Mouse (Mus musculus): Measurements from ENCODE around the gene Sparc. TPM values are rescaled to one million over a fixed set of nuclear protein-coding genes. Genes with fewer than 3 reads are reported as not detected.
A peak's percentile ranks its signal among the peaks of the same experiment; 100 is the strongest.

The Sparc gene
- polyA plus RNA-seq, 1 experiment from 2014 or later = 3,074 TPM

DNA sequence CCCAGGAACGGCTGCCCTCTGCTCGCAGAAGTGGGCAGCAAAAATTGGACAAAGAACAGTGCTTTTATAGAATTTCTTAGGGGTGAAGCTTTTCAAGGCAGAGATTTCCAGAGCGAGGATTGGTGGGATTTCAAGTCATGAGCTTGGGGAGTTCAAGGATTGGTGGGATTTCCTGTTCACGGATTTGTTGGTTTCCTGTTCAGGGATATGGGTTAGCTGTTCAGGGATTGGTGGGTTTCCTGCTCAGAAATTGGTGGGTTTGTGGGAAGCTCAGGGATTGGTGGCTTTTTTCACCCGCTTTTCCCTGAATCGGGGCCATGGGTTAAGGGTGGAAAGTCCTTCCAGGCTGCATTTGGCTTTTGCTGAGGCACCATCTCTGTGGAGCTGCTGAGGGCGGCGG is 35.4 kb downstream of the Sparc start:
- H3K4me2 ChIP-seq (replicated peaks) = no peak overlapping the region
- H3K27me3 ChIP-seq = no peaks in the 10 kb centered on the region; the same call in 1 of the 2 replicates
- ATAC-seq (ENCODE audit: insufficient number of reproducible peaks, low FRiP score, low TSS enrichment, low read depth) = no peak
- H3K9ac ChIP-seq = no peak overlapping the region
- WGBS = 66% methylated on average over 8 of the region's 8 CpGs
- H3K4me3 ChIP-seq (replicated peaks) = no peak overlapping the region
- no peaks in the 10 kb centered on the region for H3K36me3 ChIP-seq
- H3K27ac ChIP-seq (replicated peaks) = no peak overlapping the region
- no peaks in the 10 kb centered on the region for H3K9me3 ChIP-seq (replicated peaks)
- H3K4me1 ChIP-seq = peaks cover 16% of the 10 kb centered on the region

DNA sequence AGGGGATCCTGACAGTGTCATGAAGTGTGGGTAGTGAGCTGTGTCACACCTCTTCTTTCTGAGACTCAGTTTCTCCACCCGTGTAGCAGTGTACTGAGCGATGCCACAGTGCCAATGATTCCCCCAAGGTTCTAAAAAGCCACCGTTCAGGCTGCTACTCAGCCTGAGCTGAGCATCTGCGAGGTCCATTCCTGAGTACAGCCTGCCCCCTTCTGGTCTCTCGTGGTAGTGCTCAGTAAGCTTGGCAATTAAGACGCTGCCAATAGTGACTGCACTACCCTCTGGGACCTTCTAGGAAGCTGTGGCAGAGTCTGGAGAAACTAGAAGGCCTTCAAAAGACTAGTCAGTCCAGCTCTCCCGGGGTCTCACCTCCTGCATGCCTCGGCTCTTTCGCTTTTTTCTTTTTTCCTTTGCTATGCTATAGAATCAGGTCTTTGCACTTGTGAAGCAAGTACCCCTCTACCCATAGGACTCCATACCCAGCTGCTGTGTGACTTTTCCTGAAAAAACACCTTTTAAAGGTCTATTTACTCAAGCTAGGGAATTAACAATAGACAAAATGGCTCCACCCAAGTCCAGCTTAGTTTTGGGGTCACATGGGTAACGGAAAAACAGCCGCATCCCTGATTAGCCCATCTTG is 36.4 kb downstream of the Sparc start:
- no peaks in the 10 kb centered on the region for H3K9me3 ChIP-seq (replicated peaks)
- peaks cover 16% of the 10 kb centered on the region for H3K4me1 ChIP-seq
- ATAC-seq (ENCODE audit: insufficient number of reproducible peaks, low FRiP score, low TSS enrichment, low read depth) = peak; percentile 27
- no peak overlapping the region for H3K4me3 ChIP-seq (replicated peaks)
- H3K36me3 ChIP-seq = no peaks in the 10 kb centered on the region
- H3K27me3 ChIP-seq = no peaks in the 10 kb centered on the region; the same call in 1 of the 2 replicates
- H3K27ac ChIP-seq (replicated peaks) = no peak overlapping the region
- 9% methylated on average over 11 of the region's 11 CpGs for WGBS
- no peak overlapping the region for H3K9ac ChIP-seq
- H3K4me2 ChIP-seq (replicated peaks) = no peak overlapping the region

DNA sequence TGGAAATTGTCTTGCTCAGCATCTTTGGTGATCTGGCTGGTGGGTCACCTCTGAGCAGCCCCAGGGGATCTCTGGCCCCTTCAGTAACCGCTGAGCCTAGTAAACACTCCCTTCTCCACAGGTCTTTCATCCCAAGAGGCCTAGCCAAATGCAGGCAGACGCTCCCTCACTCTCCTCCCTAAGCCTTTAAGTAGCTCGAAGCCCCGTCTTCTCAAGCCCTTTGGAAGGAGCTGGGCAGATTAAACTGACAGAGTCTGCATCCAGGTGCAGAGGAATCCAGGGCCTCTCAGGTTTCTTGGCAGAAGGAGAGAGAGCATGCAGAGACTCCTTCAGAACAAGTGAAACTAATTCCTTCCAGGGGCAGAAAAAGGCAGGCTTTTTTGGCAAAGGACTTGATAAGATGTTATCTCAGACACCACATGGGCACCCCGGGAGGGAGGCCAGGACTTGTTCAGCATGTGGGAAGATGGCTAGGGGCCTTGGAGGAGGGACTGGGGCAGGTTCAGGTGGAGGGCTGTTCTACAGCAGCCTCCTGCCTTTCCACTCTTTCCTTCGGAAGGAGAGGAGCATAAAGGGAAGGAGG is 39.4 kb downstream of the Sparc start:
- H3K9me3 ChIP-seq (replicated peaks) = no peaks in the 10 kb centered on the region
- WGBS = 11% methylated on average over 6 of the region's 6 CpGs
- no peaks in the 10 kb centered on the region; the same call in 1 of the 2 replicates for H3K27me3 ChIP-seq
- peaks cover 29% of the 10 kb centered on the region for H3K4me1 ChIP-seq
- H3K36me3 ChIP-seq = no peaks in the 10 kb centered on the region
- H3K4me2 ChIP-seq (replicated peaks) = no peak overlapping the region
- ATAC-seq (ENCODE audit: insufficient number of reproducible peaks, low FRiP score, low TSS enrichment, low read depth) = peak; percentile 41; the same call in 1 of the 2 replicates
- H3K4me3 ChIP-seq (replicated peaks) = no peak overlapping the region
- no peak overlapping the region for H3K9ac ChIP-seq
- peak overlapping the region; percentile 71 for H3K27ac ChIP-seq (replicated peaks)

DNA sequence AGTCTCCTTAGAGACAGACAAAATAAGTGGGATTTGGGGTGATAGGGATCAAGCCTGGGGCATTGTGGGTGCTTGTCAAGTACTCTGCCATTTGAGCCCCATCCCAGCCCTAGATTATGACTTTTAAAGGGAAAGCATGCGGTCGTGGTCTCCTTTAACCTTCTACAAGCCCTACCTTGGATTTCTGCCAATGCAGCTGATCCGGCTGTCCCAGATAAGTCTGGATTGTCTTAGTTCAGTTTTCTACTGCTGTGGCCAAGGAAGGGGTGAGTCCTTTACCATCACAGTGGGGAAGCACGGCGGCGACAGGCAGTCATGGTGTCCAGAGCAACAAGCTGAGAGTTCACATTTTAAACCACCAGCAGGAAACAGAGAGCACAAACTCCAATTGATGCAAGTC is 42.1 kb downstream of the Sparc start:
- no peaks in the 10 kb centered on the region for H3K9me3 ChIP-seq (replicated peaks)
- no peaks in the 10 kb centered on the region for H3K27me3 ChIP-seq
- no peak overlapping the region for H3K4me3 ChIP-seq (replicated peaks)
- no peak overlapping the region for H3K9ac ChIP-seq
- no peak overlapping the region for H3K27ac ChIP-seq (replicated peaks)
- no peak for ATAC-seq (ENCODE audit: insufficient number of reproducible peaks, low FRiP score, low TSS enrichment, low read depth)
- H3K4me1 ChIP-seq = peaks cover 32% of the 10 kb centered on the region
- 28% methylated on average over 6 of the region's 6 CpGs for WGBS
- no peaks in the 10 kb centered on the region for H3K36me3 ChIP-seq
- H3K4me2 ChIP-seq (replicated peaks) = no peak overlapping the region

DNA sequence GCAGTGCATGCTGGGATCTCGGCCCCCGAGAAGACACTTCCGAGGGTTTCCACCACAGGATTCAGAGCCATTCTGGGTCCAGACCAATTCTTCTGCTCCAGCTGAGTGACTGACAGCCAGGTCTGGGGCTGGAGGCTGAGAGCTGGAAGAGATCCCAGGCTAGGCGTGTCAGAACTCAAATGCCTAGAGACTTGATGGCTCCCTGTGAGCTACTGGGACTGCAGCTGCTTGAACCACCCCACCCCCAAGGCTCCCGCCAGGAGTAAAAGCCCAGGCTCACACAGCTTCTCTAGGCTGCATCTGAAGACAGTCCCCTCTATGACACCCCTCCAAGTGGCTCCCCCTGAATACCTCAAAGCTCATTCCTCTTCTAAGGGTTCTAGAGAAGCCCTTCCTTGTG is 44.6 kb downstream of the Sparc start:
- no peak overlapping the region for H3K4me3 ChIP-seq (replicated peaks)
- peak; percentile 66 for ATAC-seq (ENCODE audit: insufficient number of reproducible peaks, low FRiP score, low TSS enrichment, low read depth)
- H3K9me3 ChIP-seq (replicated peaks) = no peaks in the 10 kb centered on the region
- no peak overlapping the region for H3K9ac ChIP-seq
- peak overlapping the region; percentile 58 for H3K27ac ChIP-seq (replicated peaks)
- H3K36me3 ChIP-seq = no peaks in the 10 kb centered on the region
- 19% methylated on average over 5 of the region's 5 CpGs for WGBS
- no peak overlapping the region; the same call in 1 of the 2 replicates for H3K4me2 ChIP-seq (replicated peaks)
- no peaks in the 10 kb centered on the region; the same call in 1 of the 2 replicates for H3K27me3 ChIP-seq
- peaks cover 30% of the 10 kb centered on the region for H3K4me1 ChIP-seq

DNA sequence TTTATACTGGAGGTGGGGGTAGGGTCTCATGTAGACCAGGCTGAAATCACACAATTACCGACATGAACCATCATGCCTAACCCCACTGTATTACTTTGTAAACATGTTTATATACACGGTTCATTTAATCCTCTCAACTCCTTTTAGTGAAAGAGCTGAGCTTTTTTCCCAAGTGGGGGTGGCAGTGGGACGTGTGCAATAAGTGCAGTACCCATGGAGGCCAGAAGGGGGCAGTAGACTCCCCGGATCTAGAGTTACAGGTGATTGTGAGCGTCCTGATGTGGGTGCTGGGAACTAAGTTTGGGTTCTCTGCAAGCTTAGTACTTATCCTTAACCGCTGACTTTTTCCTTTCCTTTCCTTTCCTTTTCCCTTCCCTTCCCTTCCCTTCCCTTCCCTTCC is 49.1 kb downstream of the Sparc start:
- Histone ChIP-seq H3K9me3 (replicated peaks) (no peaks in the 10 kb centered on the region), H3K4me2 (replicated peaks) (no peak overlapping the region), H3K27ac (replicated peaks) (no peak overlapping the region), H3K27me3 (no peaks in the 10 kb centered on the region; the same call in 1 of the 2 replicates), H3K4me1 (peaks cover 16% of the 10 kb centered on the region), H3K4me3 (replicated peaks) (no peak overlapping the region), H3K9ac (no peak overlapping the region), H3K36me3 (no peaks in the 10 kb centered on the region)
- WGBS = 53% methylated on average over 6 of the region's 6 CpGs
- no peak for ATAC-seq (ENCODE audit: insufficient number of reproducible peaks, low FRiP score, low TSS enrichment, low read depth)

DNA sequence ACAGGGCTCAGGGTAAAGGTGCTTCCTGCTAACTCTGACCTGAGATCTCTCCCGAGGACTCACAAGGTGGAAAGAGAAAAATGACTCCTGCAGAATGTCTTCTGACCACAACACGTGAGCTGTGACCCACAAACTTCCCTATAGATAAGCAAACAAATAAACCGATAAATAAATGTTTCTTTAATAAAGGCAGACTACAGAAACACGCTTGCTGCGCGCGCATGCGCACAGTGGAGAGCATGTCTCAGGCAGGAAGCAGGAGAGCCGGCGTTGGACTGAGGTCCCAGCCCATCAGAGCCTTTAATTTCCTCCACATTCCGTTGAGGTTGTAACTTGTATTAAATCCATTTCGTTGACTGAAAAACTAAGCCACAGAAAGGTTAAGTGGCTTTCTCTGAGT is 49.6 kb downstream of the Sparc start:
- Histone ChIP-seq H3K36me3 (no peaks in the 10 kb centered on the region), H3K4me2 (replicated peaks) (no peak overlapping the region), H3K4me1 (peaks cover 12% of the 10 kb centered on the region), H3K27ac (replicated peaks) (no peak overlapping the region), H3K27me3 (no peaks in the 10 kb centered on the region; the same call in 1 of the 2 replicates), H3K9me3 (replicated peaks) (no peaks in the 10 kb centered on the region), H3K4me3 (replicated peaks) (no peak overlapping the region), H3K9ac (no peak overlapping the region)
- WGBS = 78% methylated on average over 12 of the region's 12 CpGs
- ATAC-seq (ENCODE audit: insufficient number of reproducible peaks, low FRiP score, low TSS enrichment, low read depth) = no peak

DNA sequence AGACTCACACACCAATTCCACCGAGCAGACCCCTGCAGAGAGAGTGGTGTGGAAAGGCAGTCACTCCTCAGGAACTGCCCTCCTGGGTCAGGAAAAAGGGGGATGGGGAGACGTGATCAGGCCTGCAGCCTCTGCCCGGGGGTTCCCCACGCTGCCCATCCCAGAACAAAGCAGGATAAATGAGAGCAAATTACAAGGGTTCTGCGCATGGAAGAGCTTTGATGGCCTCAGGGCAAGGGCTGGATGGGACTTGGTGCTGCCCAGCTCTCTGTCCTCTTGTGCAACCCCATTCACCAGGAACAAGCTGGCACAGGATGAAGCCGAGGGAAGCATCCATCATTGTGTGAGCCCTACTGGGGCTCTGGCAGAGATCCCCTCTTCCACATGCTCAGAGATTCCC is 51.0 kb downstream of the Sparc start:
- 33% methylated on average over 6 of the region's 6 CpGs for WGBS
- Histone ChIP-seq H3K36me3 (no peaks in the 10 kb centered on the region), H3K9me3 (replicated peaks) (no peaks in the 10 kb centered on the region), H3K4me1 (0 out of 2 replicates have a peak, but pooled peaks cover 7% of the 10 kb centered on the region), H3K4me3 (replicated peaks) (no peak overlapping the region), H3K4me2 (replicated peaks) (no peak overlapping the region), H3K27me3 (no peaks in the 10 kb centered on the region; the same call in 1 of the 2 replicates), H3K9ac (no peak overlapping the region), H3K27ac (replicated peaks) (no peak overlapping the region)
- no peak for ATAC-seq (ENCODE audit: insufficient number of reproducible peaks, low FRiP score, low TSS enrichment, low read depth)

DNA sequence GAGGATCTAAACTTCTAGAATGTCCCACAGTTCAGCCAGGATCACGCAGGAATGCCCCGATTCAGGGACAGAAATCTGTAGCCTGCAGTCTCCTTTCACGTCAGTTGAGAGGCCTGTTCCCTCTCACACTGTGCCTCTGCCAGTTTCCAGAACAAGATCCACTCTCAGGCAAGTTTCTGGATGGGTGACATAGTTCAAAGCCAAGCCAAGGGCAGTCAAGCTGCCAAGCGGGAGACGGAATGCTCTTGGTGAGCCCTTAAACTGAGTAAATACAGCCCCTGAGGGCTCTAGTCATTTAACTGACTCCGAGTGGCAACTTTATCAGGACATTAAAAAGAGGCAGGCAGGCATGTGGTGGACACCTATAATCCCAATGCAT is 53.9 kb downstream of the Sparc start:
- no peak for ATAC-seq (ENCODE audit: insufficient number of reproducible peaks, low FRiP score, low TSS enrichment, low read depth)

DNA sequence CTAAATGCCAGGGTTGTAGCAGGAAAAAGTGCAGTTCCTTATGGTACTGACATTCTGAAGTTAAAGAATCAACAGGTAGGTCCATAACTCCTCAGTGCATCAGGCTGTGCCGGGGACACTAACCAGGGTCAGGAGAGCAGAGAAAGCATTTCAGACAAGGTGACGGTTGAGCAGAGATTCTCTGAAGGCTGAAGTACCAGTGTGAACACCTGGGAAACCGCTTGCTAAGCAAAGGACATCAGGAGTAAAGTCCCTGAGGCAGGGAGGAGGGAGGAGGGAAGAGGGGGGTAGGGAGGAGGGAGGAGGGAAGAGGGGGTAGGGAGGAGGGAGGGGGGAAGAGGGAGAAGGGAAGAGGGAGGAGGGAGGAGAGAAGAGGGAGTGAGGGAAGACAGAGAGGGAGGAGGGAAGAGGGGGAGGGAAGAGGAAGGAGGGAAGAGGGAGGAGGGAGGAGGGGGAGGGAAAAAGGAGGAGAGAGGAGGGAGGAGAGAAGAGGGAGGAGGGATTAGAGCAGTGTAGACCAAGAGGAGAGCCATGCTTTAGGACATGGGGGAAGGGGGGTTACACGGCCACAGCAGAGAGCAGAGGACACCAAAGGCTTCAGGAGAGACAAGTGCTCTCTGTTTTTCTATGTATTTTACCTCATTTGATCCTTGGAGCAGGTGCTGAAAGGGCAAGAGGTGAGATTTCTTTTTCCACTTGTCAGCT is 54.4 kb downstream of the Sparc start:
- no peaks in the 10 kb centered on the region; the same call in 1 of the 2 replicates for H3K27me3 ChIP-seq
- no peak overlapping the region for H3K27ac ChIP-seq (replicated peaks)
- no peak for ATAC-seq (ENCODE audit: insufficient number of reproducible peaks, low FRiP score, low TSS enrichment, low read depth)
- WGBS = 49% methylated on average over 4 of the region's 4 CpGs
- no peaks in the 10 kb centered on the region for H3K9me3 ChIP-seq (replicated peaks)
- H3K36me3 ChIP-seq = no peaks in the 10 kb centered on the region
- H3K4me3 ChIP-seq (replicated peaks) = no peak overlapping the region
- peaks cover 21% of the 10 kb centered on the region; the same call in 1 of the 2 replicates for H3K4me1 ChIP-seq
- no peak overlapping the region for H3K4me2 ChIP-seq (replicated peaks)
- no peak overlapping the region for H3K9ac ChIP-seq

More for the DNA sequence above, 53.9 kb downstream of the Sparc start:
- no peaks in the 10 kb centered on the region for H3K9me3 ChIP-seq (replicated peaks)
- H3K27me3 ChIP-seq = no peaks in the 10 kb centered on the region; the same call in 1 of the 2 replicates
- no peaks in the 10 kb centered on the region for H3K36me3 ChIP-seq
- H3K4me3 ChIP-seq (replicated peaks) = no peak overlapping the region
- 45% methylated on average over 6 of the region's 6 CpGs for WGBS
- peaks cover 21% of the 10 kb centered on the region; the same call in 1 of the 2 replicates for H3K4me1 ChIP-seq
- H3K9ac ChIP-seq = no peak overlapping the region
- no peak overlapping the region for H3K4me2 ChIP-seq (replicated peaks)
- no peak overlapping the region for H3K27ac ChIP-seq (replicated peaks)

DNA sequence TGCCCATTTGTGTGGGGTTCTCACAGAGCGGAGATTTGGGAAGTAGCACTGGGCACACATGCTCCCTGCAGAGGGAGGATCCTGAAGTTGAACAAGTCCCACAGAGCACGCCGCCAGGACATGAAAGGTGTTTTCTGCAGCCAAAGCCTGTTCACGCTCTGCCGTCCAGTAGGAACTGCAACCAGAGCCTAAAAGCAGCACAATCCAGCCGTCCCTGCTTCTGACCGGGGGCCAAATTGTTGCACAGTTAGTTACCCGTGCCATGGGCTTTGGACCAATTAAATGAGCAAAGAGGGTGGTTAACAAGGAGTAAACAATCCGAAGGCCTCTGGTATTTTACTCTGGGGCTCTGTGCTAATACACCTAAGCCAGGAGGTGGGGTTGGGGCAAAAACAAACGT is 55.2 kb downstream of the Sparc start:
- Histone ChIP-seq H3K27ac (replicated peaks) (no peak overlapping the region), H3K36me3 (no peaks in the 10 kb centered on the region), H3K4me2 (replicated peaks) (no peak overlapping the region), H3K4me3 (replicated peaks) (no peak overlapping the region), H3K9ac (no peak overlapping the region), H3K27me3 (no peaks in the 10 kb centered on the region; the same call in 1 of the 2 replicates), H3K4me1 (peaks cover 21% of the 10 kb centered on the region; the same call in 1 of the 2 replicates), H3K9me3 (replicated peaks) (no peaks in the 10 kb centered on the region)
- no peak for ATAC-seq (ENCODE audit: insufficient number of reproducible peaks, low FRiP score, low TSS enrichment, low read depth)
- WGBS = 53% methylated on average over 10 of the region's 10 CpGs

Measured in embryonic facial prominence, embryonic 15.5 days (tissue).